Mouse (Mus musculus) left cerebral cortex, postnatal 10 days (tissue): ENCODE data around the gene Spock1. TPM values are rescaled to one million over a fixed set of nuclear protein-coding genes. Genes with fewer than 3 reads are reported as not detected.
"Not testable (repeated sequence)": the region's sequence is repeated elsewhere in the genome, so short reads cannot be mapped to it uniquely, and the experiment has no call there.

Source experiments
- DNase-seq, 2 experiments: peaks; one replicate each; pipeline ENCODE4 v3.0.0; 2021 to 2022; ENCODE audit warnings: low spot score in 2 of 2, mixed read lengths in 1 of 2; ENCODE audit errors: extremely low spot score in 1 of 2
- intact Hi-C: fragments of 180-260 bp; cut with DNase I; formaldehyde crosslinking; loops from one replicate; pipeline ENCODE4 v1.15.1; 2025
- total RNA-seq, 2 experiments: library from RNA; stranded (reverse); gene quantifications; 2 replicates each; pipeline ENCODE4 v1.2.3; 2021

Spock1 gene
- total RNA-seq, 2 experiments from 2014 or later: 276 to 302 TPM

- intact Hi-C loops: no loop called here
- no peak for DNase-seq
Observed at GRCm38 (mm10) chr13:57484426-57485168, 423.5 kb downstream of the Spock1 start.

GRCm38 (mm10) chr13:57476700-57477099 is 431.4 kb downstream of the Spock1 start:
- DNase-seq: peak in 1 of 2 experiments; percentile 46
- intact Hi-C loops: no loop called here

- no peak for DNase-seq
- intact Hi-C loops: no loop called here
Observed at GRCm38 (mm10) chr13:57474068-57474467, 434.1 kb downstream of the Spock1 start.

- intact Hi-C loops, DNase-seq: not testable (repeated sequence)
Observed at GRCm38 (mm10) chr13:57470922-57471321, 437.2 kb downstream of the Spock1 start.

GRCm38 (mm10) chr13:57459978-57460377 is 448.2 kb downstream of the Spock1 start:
- intact Hi-C loops: no loop called here

GRCm38 (mm10) chr13:57450189-57450821 is 457.8 kb downstream of the Spock1 start:
- intact Hi-C loops: no loop called here
- no peak for DNase-seq

More at GRCm38 (mm10) chr13:57459978-57460377, 448.2 kb downstream of the Spock1 start:
- no peak for DNase-seq

GRCm38 (mm10) chr13:57448906-57449305 is 459.2 kb downstream of the Spock1 start:
- intact Hi-C loops: no loop called here
- DNase-seq: no peak

GRCm38 (mm10) chr13:57444977-57445376 is 463.2 kb downstream of the Spock1 start:
- intact Hi-C loops: no loop called here

GRCm38 (mm10) chr13:57440111-57440510 is 468.0 kb downstream of the Spock1 start:
- intact Hi-C loops: no loop called here
- DNase-seq: no peak

More at GRCm38 (mm10) chr13:57444977-57445376, 463.2 kb downstream of the Spock1 start:
- DNase-seq: no peak

GRCm38 (mm10) chr13:57435726-57436220 is 472.4 kb downstream of the Spock1 start:
- intact Hi-C loops: no loop called here
- DNase-seq: no peak

- intact Hi-C loops: no loop called here
- no peak for DNase-seq
Observed at GRCm38 (mm10) chr13:57433848-57434247, 474.3 kb downstream of the Spock1 start.

GRCm38 (mm10) chr13:57431815-57432214 is 476.3 kb downstream of the Spock1 start:
- intact Hi-C loops: no loop called here
- DNase-seq: no peak

GRCm38 (mm10) chr13:57428840-57429239 is 479.3 kb downstream of the Spock1 start:
- intact Hi-C loops: no loop called here
- no peak for DNase-seq

GRCm38 (mm10) chr13:57418781-57419180 is 489.4 kb downstream of the Spock1 start:
- intact Hi-C loops: no loop called here
- no peak for DNase-seq

- intact Hi-C loops: no loop called here
- no peak for DNase-seq
Observed at GRCm38 (mm10) chr13:57414716-57415115, 493.4 kb downstream of the Spock1 start.

GRCm38 (mm10) chr13:57407666-57408065 is 500.5 kb downstream of the Spock1 start:
- intact Hi-C loops: no loop called here
- no peak for DNase-seq

GRCm38 (mm10) chr13:57402386-57402785 is 505.7 kb downstream of the Spock1 start:
- no peak for DNase-seq
- intact Hi-C loops: no loop called here

- intact Hi-C loops: no loop called here
- DNase-seq: no peak
Observed at GRCm38 (mm10) chr13:57372141-57372700, 535.9 kb downstream of the Spock1 start.
